Mouse (Mus musculus) thymus, adult 2 months (tissue): Measurements from ENCODE around the gene Kcnq1.

Experiments
- CTCF ChIP-seq: fragments of 200-500 bp; IDR thresholded peaks from 2 replicates; pipeline ENCODE4 v1.5.1; 2012; ENCODE audit warnings: mild to moderate bottlenecking, control low read depth, low read length, moderate library complexity, borderline replicate concordance; ENCODE audit not compliant: control insufficient read depth, poor library complexity, insufficient read depth; ENCODE audit errors: extremely low read depth
- POLR2A ChIP-seq: fragments of 200-500 bp; IDR thresholded peaks from 2 replicates; pipeline ENCODE4 v1.6.1; 2012; ENCODE audit warnings: mild to moderate bottlenecking, low read length, control low read depth, moderate library complexity; ENCODE audit not compliant: control insufficient read depth, poor library complexity, insufficient read depth; ENCODE audit errors: extremely low read depth

GRCm38 (mm10) chr7:143178831-143179230, 72.7 kb downstream of the Kcnq1 start:
- TF ChIP-seq CTCF, result no peak
- no peak for TF ChIP-seq POLR2A
